Mouse (Mus musculus) neural tube, embryonic 15.5 days (tissue): ENCODE data around the gene Cd34. TPM values are rescaled to one million over a fixed set of nuclear protein-coding genes. Genes with fewer than 3 reads are reported as not detected.

Experiments used
- ATAC-seq: fragments of 200-750 bp; cut with Nextera tagmentation; 2 replicates; pipeline ENCODE4 v1.8.0; 2017; ENCODE audit warnings: mild to moderate bottlenecking, moderate TSS enrichment, moderate library complexity; ENCODE audit not compliant: low FRiP score
- H3K27ac ChIP-seq: fragments of 300-500 bp; sonication (generic); replicated peaks from 2 replicates; pipeline ENCODE4 v1.5.1; 2015; ENCODE audit warnings: mild to moderate bottlenecking, inconsistent platforms
- H3K27me3 ChIP-seq: fragments of 300-500 bp; sonication (generic); replicated peaks from 2 replicates; pipeline ENCODE4 v1.6.1; 2015; ENCODE audit warnings: inconsistent platforms
- H3K36me3 ChIP-seq: fragments of 300-500 bp; sonication (generic); 2 replicates; pipeline ENCODE4 v1.6.1; 2015; ENCODE audit warnings: inconsistent platforms
- H3K4me1 ChIP-seq: fragments of 300-500 bp; sonication (generic); 2 replicates; pipeline ENCODE4 v1.6.1; 2015; ENCODE audit warnings: inconsistent platforms
- H3K4me2 ChIP-seq: fragments of 300-500 bp; sonication (generic); 2 replicates; pipeline ENCODE4 v1.6.1; 2015; ENCODE audit warnings: inconsistent platforms, mild to moderate bottlenecking, moderate library complexity
- H3K4me3 ChIP-seq: fragments of 300-500 bp; sonication (generic); replicated peaks from 2 replicates; pipeline ENCODE4 v1.5.1; 2015; ENCODE audit warnings: mild to moderate bottlenecking, inconsistent platforms
- H3K9ac ChIP-seq: fragments of 300-500 bp; sonication (generic); replicated peaks from 2 replicates; pipeline ENCODE4 v1.6.1; 2015; ENCODE audit warnings: mild to moderate bottlenecking, inconsistent platforms
- H3K9me3 ChIP-seq: fragments of 300-500 bp; sonication (generic); replicated peaks from 2 replicates; pipeline ENCODE4 v1.6.1; 2016; ENCODE audit warnings: inconsistent platforms
- whole genome bisulfite sequencing: fragments of 180-500 bp; shearing (Covaris S2); methylation state at CpG from one replicate; pipeline ENCODE4 v1.1.7; 2015; ENCODE audit warnings: mixed read lengths; 5-methylcytosine and 5-hydroxymethylcytosine counted together
- polyA plus RNA-seq: library from polyadenylated mRNA; unstranded; fragments of >200 nt; fragmentation: Nextera tagmentation; extraction: Ambion mirVana; gene quantifications from 2 replicates; pipeline ENCODE4 v1.2.1, GENCODE M21; 2015

The Cd34 gene
- 29.4 and 39.4 TPM in 2 replicates for polyA plus RNA-seq

DNA sequence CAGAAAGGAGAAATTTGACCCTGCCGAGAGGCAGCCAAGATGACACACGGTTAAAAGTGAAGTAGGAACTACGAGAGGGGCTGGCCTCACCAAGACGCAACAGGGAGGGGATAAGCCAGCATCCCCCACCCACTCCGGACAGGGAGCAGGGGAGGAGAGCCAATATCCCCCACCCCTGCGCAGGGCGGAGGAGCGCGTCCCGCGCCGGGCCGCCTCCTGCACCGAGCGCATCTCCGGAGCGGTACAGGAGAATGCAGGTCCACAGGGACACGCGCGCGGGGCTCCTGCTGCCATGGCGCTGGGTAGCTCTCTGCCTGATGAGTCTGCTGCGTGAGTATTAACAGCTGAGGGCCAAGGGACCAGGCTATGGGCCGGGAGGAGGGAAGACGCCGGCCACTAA, at the start of gene Cd34:
Gene Cd34, plus strand, starts transcription at position 105 of the 400 bp plus-strand sequence.
- no peak for ATAC-seq
- peak within 1 kb of the TSS; percentile 94 for H3K4me2 ChIP-seq
- no peak within 1 kb of the TSS for H3K27ac ChIP-seq
- no peaks in the 10 kb centered on the region for H3K36me3 ChIP-seq
- WGBS = 1% methylated on average over 26 of the region's 26 CpGs
- no peaks in the 10 kb centered on the region for H3K9me3 ChIP-seq
- H3K27me3 ChIP-seq = peaks cover 17% of the 10 kb centered on the region
- peak within 1 kb of the TSS; percentile 45 for H3K4me3 ChIP-seq
- H3K9ac ChIP-seq = peak within 1 kb of the TSS; percentile 44
- H3K4me1 ChIP-seq = peaks cover 8% of the 10 kb centered on the region

GRCm38 (mm10) chr1:194894513-194894912, 44.1 kb upstream of the Cd34 start:
- ATAC-seq = no peak
- Histone ChIP-seq H3K9me3 (no peaks in the 10 kb centered on the region), H3K4me1 (no peaks in the 10 kb centered on the region), H3K36me3 (no peaks in the 10 kb centered on the region), H3K9ac (no peak overlapping the region), H3K4me2 (no peak overlapping the region), H3K27me3 (no peaks in the 10 kb centered on the region), H3K4me3 (no peak overlapping the region), H3K27ac (no peak overlapping the region)
- WGBS = 68% methylated on average over 1 of the region's 1 CpGs

DNA sequence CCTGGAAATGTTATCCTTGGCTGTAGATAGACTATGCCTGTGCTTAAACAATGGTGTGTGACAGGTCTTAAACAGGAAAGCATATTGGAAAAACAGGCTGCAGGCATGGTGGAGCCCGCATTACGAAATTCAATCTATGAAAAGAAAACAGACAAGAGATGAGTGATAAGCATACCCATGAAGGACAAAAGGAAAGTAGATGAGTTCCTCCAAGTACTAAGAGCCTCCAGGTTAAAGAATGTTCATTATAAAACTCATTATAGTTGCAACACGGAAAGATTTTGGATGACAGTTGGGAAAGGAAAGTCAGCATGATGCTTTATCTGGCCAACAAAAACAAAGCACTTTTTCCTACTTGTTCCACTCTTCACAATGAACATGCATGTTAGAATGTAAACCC, 43.3 kb upstream of the Cd34 start:
- Histone ChIP-seq H3K27ac (no peak overlapping the region), H3K4me2 (no peak overlapping the region), H3K27me3 (no peaks in the 10 kb centered on the region), H3K4me1 (no peaks in the 10 kb centered on the region), H3K9me3 (no peaks in the 10 kb centered on the region), H3K4me3 (no peak overlapping the region), H3K36me3 (no peaks in the 10 kb centered on the region), H3K9ac (no peak overlapping the region)
- WGBS = 91% methylated on average over 3 of the region's 3 CpGs
- no peak for ATAC-seq

- Histone ChIP-seq H3K4me1 (no peaks in the 10 kb centered on the region), H3K36me3 (no peaks in the 10 kb centered on the region), H3K4me3 (no peak overlapping the region), H3K9ac (no peak overlapping the region), H3K9me3 (no peaks in the 10 kb centered on the region), H3K4me2 (no peak overlapping the region), H3K27me3 (no peaks in the 10 kb centered on the region), H3K27ac (no peak overlapping the region)
- no peak for ATAC-seq
Observed at GRCm38 (mm10) chr1:194901075-194901474, 37.5 kb upstream of the Cd34 start.

GRCm38 (mm10) chr1:194901826-194902225, 36.8 kb upstream of the Cd34 start:
- H3K9ac ChIP-seq = no peak overlapping the region
- H3K27me3 ChIP-seq = no peaks in the 10 kb centered on the region
- no peaks in the 10 kb centered on the region for H3K4me1 ChIP-seq
- H3K9me3 ChIP-seq = no peaks in the 10 kb centered on the region
- no peak overlapping the region for H3K27ac ChIP-seq
- no peak for ATAC-seq
- no peaks in the 10 kb centered on the region for H3K36me3 ChIP-seq
- WGBS = 82% methylated on average over 1 of the region's 1 CpGs
- H3K4me3 ChIP-seq = no peak overlapping the region
- H3K4me2 ChIP-seq = no peak overlapping the region

- H3K36me3 ChIP-seq = no peaks in the 10 kb centered on the region
- H3K4me2 ChIP-seq = no peak overlapping the region
- H3K27me3 ChIP-seq = no peaks in the 10 kb centered on the region
- H3K9me3 ChIP-seq = no peaks in the 10 kb centered on the region
- no peaks in the 10 kb centered on the region for H3K4me1 ChIP-seq
- no peak overlapping the region for H3K9ac ChIP-seq
- ATAC-seq = no peak
- no peak overlapping the region for H3K4me3 ChIP-seq
- H3K27ac ChIP-seq = no peak overlapping the region
Observed at GRCm38 (mm10) chr1:194908956-194909355, 29.7 kb upstream of the Cd34 start.

GRCm38 (mm10) chr1:194925753-194926350, 12.8 kb upstream of the Cd34 start:
- no peak for ATAC-seq
- Histone ChIP-seq H3K9ac (no peak overlapping the region), H3K27me3 (no peaks in the 10 kb centered on the region), H3K4me2 (no peak overlapping the region), H3K36me3 (no peaks in the 10 kb centered on the region), H3K9me3 (no peaks in the 10 kb centered on the region), H3K4me1 (no peaks in the 10 kb centered on the region), H3K27ac (no peak overlapping the region), H3K4me3 (no peak overlapping the region)
- WGBS = 76% methylated on average over 1 of the region's 1 CpGs

DNA sequence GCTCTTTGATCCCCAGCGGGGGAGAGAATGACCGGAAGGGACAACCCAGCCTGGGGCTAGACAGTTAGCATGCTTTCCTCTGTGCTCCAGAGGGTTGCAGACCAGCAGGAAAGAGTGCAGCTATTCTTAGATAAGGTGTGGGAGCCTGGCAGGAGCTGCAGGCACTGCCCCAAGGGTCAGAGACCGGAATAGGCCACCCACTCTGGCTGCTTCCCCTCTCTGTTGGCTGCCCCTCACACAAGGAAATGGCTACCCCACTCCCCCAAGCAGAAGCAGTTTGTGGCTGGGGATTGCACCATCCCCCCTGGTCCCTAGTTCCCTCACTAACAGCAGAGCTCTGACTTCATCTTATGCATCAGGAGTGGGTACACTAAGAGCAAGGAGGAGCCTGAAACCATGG, 10.7 kb upstream of the Cd34 start:
- no peak overlapping the region for H3K4me2 ChIP-seq

DNA sequence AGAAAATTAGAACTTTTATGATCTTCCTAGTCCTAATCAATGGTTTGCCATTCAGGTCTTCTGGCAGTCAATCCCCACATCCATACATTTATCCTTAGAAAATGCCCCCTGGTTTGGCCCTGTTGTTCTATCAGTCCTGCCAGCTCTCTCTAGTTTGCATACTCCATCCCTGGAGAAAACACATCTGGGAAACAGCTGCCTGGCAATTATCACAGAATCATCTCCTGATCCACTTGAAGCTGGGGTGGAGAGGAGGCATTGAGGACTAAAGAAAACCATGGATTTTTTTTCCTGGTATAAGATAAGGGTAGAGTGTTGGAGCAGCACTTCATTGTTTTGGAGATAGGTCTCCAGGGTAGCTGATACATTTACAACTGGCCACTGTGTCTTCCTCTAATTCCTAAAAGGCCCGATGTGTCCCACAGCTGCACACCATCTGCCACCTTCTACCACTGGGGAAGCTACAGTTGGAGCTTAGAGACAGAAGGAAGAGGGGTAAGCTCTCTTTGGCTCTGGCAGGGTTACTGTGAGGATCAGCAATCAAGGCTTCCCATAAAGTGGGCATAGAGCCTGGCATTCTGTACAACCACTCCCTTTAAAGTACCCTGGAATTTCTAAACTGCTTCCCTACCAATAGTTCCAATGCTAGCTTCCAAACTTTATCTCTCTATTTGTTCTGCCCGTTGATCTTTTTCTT, 9.2 kb upstream of the Cd34 start:
- Histone ChIP-seq H3K4me2 (no peak overlapping the region), H3K9ac (no peak overlapping the region), H3K36me3 (no peaks in the 10 kb centered on the region), H3K27me3 (no peaks in the 10 kb centered on the region), H3K4me1 (no peaks in the 10 kb centered on the region), H3K27ac (no peak overlapping the region), H3K9me3 (no peaks in the 10 kb centered on the region), H3K4me3 (no peak overlapping the region)
- no peak for ATAC-seq
- 80% methylated on average over 2 of the region's 2 CpGs for WGBS

More for the DNA sequence above, 10.7 kb upstream of the Cd34 start:
- Histone ChIP-seq H3K9ac (no peak overlapping the region), H3K27me3 (no peaks in the 10 kb centered on the region), H3K27ac (no peak overlapping the region), H3K9me3 (no peaks in the 10 kb centered on the region), H3K36me3 (no peaks in the 10 kb centered on the region), H3K4me1 (no peaks in the 10 kb centered on the region), H3K4me3 (no peak overlapping the region)
- no peak for ATAC-seq
- WGBS = 62% methylated on average over 3 of the region's 3 CpGs

GRCm38 (mm10) chr1:194929972-194930355, 8.7 kb upstream of the Cd34 start:
- no peaks in the 10 kb centered on the region for H3K4me1 ChIP-seq
- H3K4me2 ChIP-seq = no peak overlapping the region
- WGBS = 66% methylated on average over 1 of the region's 1 CpGs
- H3K36me3 ChIP-seq = no peaks in the 10 kb centered on the region
- H3K27me3 ChIP-seq = no peaks in the 10 kb centered on the region
- H3K9me3 ChIP-seq = no peaks in the 10 kb centered on the region
- H3K9ac ChIP-seq = no peak overlapping the region
- ATAC-seq = no peak
- H3K27ac ChIP-seq = no peak overlapping the region
- no peak overlapping the region for H3K4me3 ChIP-seq

DNA sequence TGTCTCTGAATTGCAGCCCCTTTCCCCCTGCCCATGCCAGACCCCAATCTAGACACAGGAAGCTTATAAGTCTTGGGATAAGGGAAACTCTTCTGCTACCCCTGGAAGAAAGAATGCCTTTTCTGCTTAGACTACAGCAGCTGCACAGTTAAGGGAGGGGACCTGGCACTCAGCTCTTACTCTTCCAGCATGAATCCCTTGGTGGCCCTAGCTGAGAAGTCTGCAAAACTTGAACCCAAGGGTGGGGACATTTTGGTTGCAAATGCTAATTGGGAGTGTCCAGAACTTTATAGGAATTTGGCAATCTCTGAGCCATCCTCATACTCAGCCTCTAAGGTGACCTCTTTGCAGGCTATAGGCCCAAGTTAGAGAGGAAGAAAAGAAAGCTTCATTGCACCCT, 7.9 kb upstream of the Cd34 start:
- Histone ChIP-seq H3K27ac (no peak overlapping the region), H3K9me3 (no peaks in the 10 kb centered on the region), H3K4me1 (no peaks in the 10 kb centered on the region), H3K4me3 (no peak overlapping the region), H3K27me3 (no peaks in the 10 kb centered on the region), H3K9ac (no peak overlapping the region), H3K36me3 (no peaks in the 10 kb centered on the region), H3K4me2 (no peak overlapping the region)
- no peak for ATAC-seq

- Histone ChIP-seq H3K27me3 (peaks cover 17% of the 10 kb centered on the region), H3K9ac (no peak overlapping the region), H3K27ac (no peak overlapping the region), H3K4me1 (peaks cover 8% of the 10 kb centered on the region), H3K4me2 (no peak overlapping the region), H3K36me3 (no peaks in the 10 kb centered on the region), H3K4me3 (no peak overlapping the region), H3K9me3 (no peaks in the 10 kb centered on the region)
- no peak for ATAC-seq
- 40% methylated on average over 1 of the region's 1 CpGs for whole genome bisulfite sequencing
Observed at GRCm38 (mm10) chr1:194935351-194935750, 3.3 kb upstream of the Cd34 start.
